13 mouse cellular contexts compared by ENCODE assay signal in genomic region chr10:96298566-96298965, GRCm38 (mm10).
DNase-seq lines count a peak whose midpoint lies in the region; ATAC-seq lines count a peak whose summit lies in the region.
"Had no signal": no experiment of that assay in that cellular context is flagged by ENCODE, and none has a peak within 500 bp of the region (broad histone marks: within the 10 kb centered on the region; RNA-seq: fewer than 3 reads in every experiment).

No protein-coding gene starts in this region.

- H3K27me3 ChIP-seq in liver, embryonic 16.5 days (ENCODE audit: control insufficient read depth, insufficient read depth, low read depth, low read length), result no peaks in the 10 kb centered on the region
- H3K27me3 ChIP-seq in liver, embryonic 11.5 days (replicated peaks; ENCODE audit: control insufficient read depth, insufficient read depth, low read length), result no peaks in the 10 kb centered on the region
- H3K27me3 ChIP-seq: midbrain, embryonic 15.5 days; neural tube, embryonic 13.5 days had no signal

- no peaks in the 10 kb centered on the region for H3K9me3 ChIP-seq in liver, embryonic 16.5 days (replicated peaks; ENCODE audit: control insufficient read depth, low read length)
- no peaks in the 10 kb centered on the region for H3K9me3 ChIP-seq in liver, embryonic 11.5 days (ENCODE audit: control insufficient read depth, low read length)
- H3K9me3 ChIP-seq: heart, embryonic 10.5 days; midbrain, embryonic 15.5 days; neural tube, embryonic 13.5 days had no signal

- DNase-seq in liver, embryonic 11.5 days (ENCODE audit: low spot score), result no peak
- peak; percentile 43 for DNase-seq in adrenal gland, postnatal 14 days
- DNase-seq in lung, postnatal 14 days, result peak; percentile 16
- no peak for DNase-seq in heart, adult 9 months (ENCODE audit: low spot score in 2 of 2)
- no peak for DNase-seq in cerebellum, adult 11 months
- DNase-seq in embryo, embryonic 9.5 days (ENCODE audit: extremely low spot score), result no peak
- DNase-seq: cerebellum, adult 11-12 months; embryo, embryonic 11 days had no signal

- WGBS in liver, embryonic 16.5 days (ENCODE audit: insufficient replicate concordance), result 61% methylated on average over 5 of the region's 5 CpGs
- WGBS in liver, embryonic 11.5 days, result 73% methylated on average over 5 of the region's 5 CpGs

- H3K27ac ChIP-seq in liver, embryonic 16.5 days (ENCODE audit: low read length), result no peak overlapping the region
- H3K27ac ChIP-seq in liver, embryonic 11.5 days (ENCODE audit: low read depth, low read length), result no peak overlapping the region
- H3K27ac ChIP-seq: heart, embryonic 10.5 days; hindbrain, postnatal 0 days; midbrain, embryonic 15.5 days; neural tube, embryonic 13.5 days had no signal

- no peak overlapping the region for H3K4me2 ChIP-seq in liver, embryonic 16.5 days (ENCODE audit: low read depth, low read length)
- no peak overlapping the region for H3K4me2 ChIP-seq in liver, embryonic 11.5 days
- H3K4me2 ChIP-seq: midbrain, embryonic 15.5 days; neural tube, embryonic 13.5 days had no signal

- no peaks in the 10 kb centered on the region for H3K36me3 ChIP-seq in liver, embryonic 16.5 days (ENCODE audit: control insufficient read depth, insufficient read depth)
- no peaks in the 10 kb centered on the region for H3K36me3 ChIP-seq in liver, embryonic 11.5 days (ENCODE audit: control insufficient read depth, insufficient read depth, low read length)
- H3K36me3 ChIP-seq: heart, embryonic 10.5 days; midbrain, embryonic 15.5 days; neural tube, embryonic 13.5 days had no signal

- no peak overlapping the region for H3K9ac ChIP-seq in liver, embryonic 16.5 days (ENCODE audit: low read depth, low read length)
- no peak overlapping the region for H3K9ac ChIP-seq in liver, embryonic 11.5 days (ENCODE audit: low read depth, low read length)
- H3K9ac ChIP-seq: midbrain, embryonic 15.5 days; neural tube, embryonic 13.5 days had no signal

- no peak overlapping the region for H3K4me3 ChIP-seq in liver, embryonic 16.5 days (ENCODE audit: low read depth, low read length)
- H3K4me3 ChIP-seq in liver, embryonic 11.5 days (ENCODE audit: low read depth, low read length), result no peak overlapping the region
- H3K4me3 ChIP-seq: heart, embryonic 10.5 days; midbrain, embryonic 15.5 days; neural tube, embryonic 13.5 days had no signal

- H3K4me1 ChIP-seq in liver, embryonic 16.5 days (ENCODE audit: control insufficient read depth, low read depth, low read length), result no peaks in the 10 kb centered on the region
- no peaks in the 10 kb centered on the region for H3K4me1 ChIP-seq in liver, embryonic 11.5 days (replicated peaks; ENCODE audit: control insufficient read depth, insufficient read depth, low read length)
- H3K4me1 ChIP-seq: heart, embryonic 10.5 days; midbrain, embryonic 15.5 days had no signal

- 0 out of 2 replicates have a peak, but pooled peaks have one; percentile 24 for ATAC-seq in liver, embryonic 16.5 days (ENCODE audit: low read depth)
- no peak for ATAC-seq in liver, embryonic 11.5 days (replicated peaks; ENCODE audit: low FRiP score)
- ATAC-seq: hindbrain, postnatal 0 days; midbrain, embryonic 15.5 days had no signal

Comparison
In these comparisons a context has a peak if more than half of its experiments do, and no peak if none do; other contexts are left out.
1. DNase-seq: peak in adrenal gland, postnatal 14 days (single experiment) and lung, postnatal 14 days (single experiment); none in liver, embryonic 11.5 days (single experiment), heart, adult 9 months (0 of 2), cerebellum, adult 11 months (single experiment) and embryo, embryonic 9.5 days (single experiment).